Mouse (Mus musculus) lung, embryonic 14.5 days (tissue): Measurements from ENCODE around the gene Gm49353. TPM values are rescaled to one million over a fixed set of nuclear protein-coding genes. Genes with fewer than 3 reads are reported as not detected.

Experiments
- ATAC-seq: fragments of 200-750 bp; cut with Nextera tagmentation; 2 replicates; pipeline ENCODE4 v1.8.0; 2017; ENCODE audit warnings: mild to moderate bottlenecking, moderate TSS enrichment, moderate library complexity; ENCODE audit not compliant: insufficient read depth
- DNase-seq: peaks from one replicate; pipeline ENCODE4 v3.0.0-alpha.2; 2015
- H3K27ac ChIP-seq: fragments of 300-500 bp; sonication (generic); 2 replicates; pipeline ENCODE4 v1.5.1; 2014; ENCODE audit warnings: low read depth, mild to moderate bottlenecking, moderate library complexity
- H3K27me3 ChIP-seq: fragments of 300-500 bp; sonication (generic); 2 replicates; pipeline ENCODE4 v1.6.1; 2014; ENCODE audit warnings: low read length, control low read depth; ENCODE audit not compliant: insufficient read depth
- H3K36me3 ChIP-seq: fragments of 300-500 bp; sonication (generic); 2 replicates; pipeline ENCODE4 v1.6.1; 2014; ENCODE audit warnings: control low read depth; ENCODE audit not compliant: insufficient read depth
- H3K4me1 ChIP-seq: fragments of 300-500 bp; sonication (generic); 2 replicates; pipeline ENCODE4 v1.6.1; 2014; ENCODE audit warnings: antibody characterized with exemption, control low read depth; ENCODE audit not compliant: insufficient read depth
- H3K4me2 ChIP-seq: fragments of 300-500 bp; sonication (generic); 2 replicates; pipeline ENCODE4 v1.6.1; 2014; ENCODE audit warnings: mild to moderate bottlenecking
- H3K4me3 ChIP-seq: fragments of 300-500 bp; sonication (generic); 2 replicates; pipeline ENCODE4 v1.5.1; 2014; ENCODE audit warnings: low read depth, low read length
- H3K9ac ChIP-seq: fragments of 300-500 bp; sonication (generic); 2 replicates; pipeline ENCODE4 v1.6.1; 2014
- H3K9me3 ChIP-seq: fragments of 300-500 bp; sonication (generic); 2 replicates; pipeline ENCODE4 v1.6.1; 2016; ENCODE audit warnings: low read depth, low read length, control low read depth
- CTCF ChIP-seq: IDR thresholded peaks from 2 replicates; pipeline ENCODE4 v1.5.1; 2016; ENCODE audit warnings: antibody characterized with exemption, low read depth
- WGBS: fragments of 180-500 bp; shearing (Covaris S2); extraction: QIAGEN DNeasy Blood & Tissue Kit; methylation state at CpG from one replicate; pipeline ENCODE4 v1.1.7; 2014; 5-methylcytosine and 5-hydroxymethylcytosine counted together
- polyA plus RNA-seq: library from polyadenylated mRNA; unstranded; fragments of >200 nt; fragmentation: Nextera tagmentation; extraction: Ambion mirVana; gene quantifications from 2 replicates; pipeline ENCODE4 v1.2.1, GENCODE M21; 2014

Gm49353 gene
- polyA plus RNA-seq: not detected in 2 replicates

- WGBS: 87% methylated on average over 7 of the region's 7 CpGs
- H3K9me3 ChIP-seq: peaks cover 3% of the 10 kb centered on the region; the same call in 1 of the 2 replicates
- no peak within 1 kb of the TSS for H3K4me2 ChIP-seq
- no peak for TF ChIP-seq CTCF
- H3K27me3 ChIP-seq: no peaks in the 10 kb centered on the region
- H3K4me3 ChIP-seq: no peak within 1 kb of the TSS
- H3K4me1 ChIP-seq: no peaks in the 10 kb centered on the region
- ATAC-seq: no peak
- H3K9ac ChIP-seq: no peak within 1 kb of the TSS
- no peaks in the 10 kb centered on the region for H3K36me3 ChIP-seq
- no peak for DNase-seq
- no peak within 1 kb of the TSS for H3K27ac ChIP-seq
These were observed at the start of gene Gm49353 for GRCm38 (mm10) chr10:29198642-29199041. Gm49353 (plus strand) TSS chr10:29198954.

GRCm38 (mm10) chr10:29155304-29155703 lies 43.5 kb upstream of the Gm49353 start:
- no peak for TF ChIP-seq CTCF
- H3K9ac ChIP-seq: no peak overlapping the region
- 93% methylated on average over 3 of the region's 3 CpGs for WGBS

GRCm38 (mm10) chr10:29161664-29162063 lies 37.1 kb upstream of the Gm49353 start:
- no peaks in the 10 kb centered on the region for H3K9me3 ChIP-seq
- H3K9ac ChIP-seq: no peak overlapping the region
- H3K4me2 ChIP-seq: no peak overlapping the region
- H3K4me1 ChIP-seq: no peaks in the 10 kb centered on the region
- H3K27me3 ChIP-seq: no peaks in the 10 kb centered on the region
- DNase-seq (no peak), ATAC-seq (no peak)
- 54% methylated on average over 2 of the region's 2 CpGs for WGBS
- no peak overlapping the region for H3K4me3 ChIP-seq
- TF ChIP-seq CTCF: no peak
- H3K36me3 ChIP-seq: no peaks in the 10 kb centered on the region
- no peak overlapping the region for H3K27ac ChIP-seq

More at GRCm38 (mm10) chr10:29155304-29155703, 43.5 kb upstream of the Gm49353 start:
- no peaks in the 10 kb centered on the region for H3K9me3 ChIP-seq
- no peaks in the 10 kb centered on the region for H3K36me3 ChIP-seq
- DNase-seq (no peak), ATAC-seq (no peak)
- no peak overlapping the region for H3K4me2 ChIP-seq
- H3K4me1 ChIP-seq: no peaks in the 10 kb centered on the region
- no peak overlapping the region for H3K4me3 ChIP-seq
- no peaks in the 10 kb centered on the region for H3K27me3 ChIP-seq
- no peak overlapping the region for H3K27ac ChIP-seq

GRCm38 (mm10) chr10:29173778-29174177 lies 25.0 kb upstream of the Gm49353 start:
- no peaks in the 10 kb centered on the region for H3K9me3 ChIP-seq
- H3K4me3 ChIP-seq: no peak overlapping the region
- H3K27me3 ChIP-seq: no peaks in the 10 kb centered on the region
- ATAC-seq (no peak), DNase-seq (no peak)
- H3K4me2 ChIP-seq: no peak overlapping the region
- no peaks in the 10 kb centered on the region for H3K4me1 ChIP-seq
- no peak overlapping the region for H3K27ac ChIP-seq
- no peaks in the 10 kb centered on the region for H3K36me3 ChIP-seq
- WGBS: 83% methylated on average over 2 of the region's 2 CpGs
- H3K9ac ChIP-seq: no peak overlapping the region
- TF ChIP-seq CTCF: no peak

GRCm38 (mm10) chr10:29175656-29176055 lies 23.1 kb upstream of the Gm49353 start:
- H3K9ac ChIP-seq: no peak overlapping the region
- H3K4me3 ChIP-seq: no peak overlapping the region
- H3K36me3 ChIP-seq: no peaks in the 10 kb centered on the region
- ATAC-seq (no peak), DNase-seq (no peak)
- H3K9me3 ChIP-seq: no peaks in the 10 kb centered on the region
- no peak overlapping the region for H3K4me2 ChIP-seq
- H3K4me1 ChIP-seq: no peaks in the 10 kb centered on the region
- 76% methylated on average over 3 of the region's 3 CpGs for WGBS
- no peak for TF ChIP-seq CTCF
- H3K27ac ChIP-seq: no peak overlapping the region
- no peaks in the 10 kb centered on the region for H3K27me3 ChIP-seq

GRCm38 (mm10) chr10:29176881-29177280 lies 21.9 kb upstream of the Gm49353 start:
- Histone ChIP-seq H3K27ac (no peak overlapping the region), H3K9ac (no peak overlapping the region), H3K4me2 (no peak overlapping the region), H3K9me3 (no peaks in the 10 kb centered on the region), H3K4me1 (no peaks in the 10 kb centered on the region), H3K36me3 (no peaks in the 10 kb centered on the region), H3K27me3 (no peaks in the 10 kb centered on the region), H3K4me3 (no peak overlapping the region)
- DNase-seq (no peak), ATAC-seq (no peak)
- WGBS: 84% methylated on average over 4 of the region's 4 CpGs
- TF ChIP-seq CTCF: no peak

GRCm38 (mm10) chr10:29178003-29178402 lies 20.8 kb upstream of the Gm49353 start:
- Histone ChIP-seq H3K4me1 (no peaks in the 10 kb centered on the region), H3K27me3 (no peaks in the 10 kb centered on the region), H3K36me3 (no peaks in the 10 kb centered on the region), H3K9me3 (no peaks in the 10 kb centered on the region), H3K9ac (no peak overlapping the region), H3K4me2 (no peak overlapping the region), H3K27ac (no peak overlapping the region), H3K4me3 (no peak overlapping the region)
- 53% methylated on average over 2 of the region's 2 CpGs for WGBS
- no peak for TF ChIP-seq CTCF
- DNase-seq (no peak), ATAC-seq (no peak)

GRCm38 (mm10) chr10:29180210-29180609 lies 18.5 kb upstream of the Gm49353 start:
- Histone ChIP-seq H3K27ac (no peak overlapping the region), H3K9ac (no peak overlapping the region), H3K27me3 (no peaks in the 10 kb centered on the region), H3K4me2 (no peak overlapping the region), H3K36me3 (no peaks in the 10 kb centered on the region), H3K9me3 (no peaks in the 10 kb centered on the region), H3K4me1 (no peaks in the 10 kb centered on the region), H3K4me3 (no peak overlapping the region)
- TF ChIP-seq CTCF: no peak
- 89% methylated on average over 3 of the region's 3 CpGs for WGBS
- no peak for DNase-seq
- no peak for ATAC-seq
